Mouse (Mus musculus) heart, postnatal 25 days (tissue): Measurements from ENCODE around the gene Art3. TPM values are rescaled to one million over a fixed set of nuclear protein-coding genes. Genes with fewer than 3 reads are reported as not detected.

Experiments
- DNase-seq: peaks from one replicate; pipeline ENCODE4 v3.0.0; 2022; ENCODE audit warnings: low spot score
- intact Hi-C: fragments of 180-260 bp; cut with DNase I; formaldehyde crosslinking; loops from one replicate; pipeline ENCODE4 v1.15.1; 2025
- microRNA-seq: library from miRNA; unstranded; fragments of <30 nt; microRNA quantifications from one replicate; pipeline ENCODE4 v1.2.0, GENCODE M21; 2022
- total RNA-seq, 2 experiments: library from RNA; stranded (reverse); gene quantifications; 2 replicates each; pipeline ENCODE4 v1.2.3; 2021

The Art3 gene
- total RNA-seq, 2 experiments from 2014 or later = 689 to 788 TPM

DNA sequence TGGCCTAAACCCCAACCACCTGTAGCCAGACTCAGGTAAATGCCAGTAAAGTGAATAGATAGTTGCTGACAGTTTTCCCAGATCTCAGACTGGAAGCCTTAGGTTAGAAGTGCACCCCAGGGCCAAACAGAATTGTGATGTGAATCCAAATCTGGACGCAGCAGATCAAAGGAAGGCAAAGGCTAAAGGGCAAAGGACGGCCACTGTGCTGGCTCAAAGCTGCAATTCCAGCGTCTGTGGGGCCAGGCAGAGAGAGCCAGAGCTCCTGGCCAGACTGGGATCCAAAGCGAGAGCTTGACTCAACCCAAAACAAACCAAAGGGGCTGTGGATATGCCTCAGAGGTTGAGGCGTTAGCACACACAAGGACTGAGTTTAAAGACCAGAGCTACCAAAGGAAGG lies 127.1 kb downstream of the Art3 start:
- no peak for DNase-seq
- intact Hi-C loops = no loop called here

DNA sequence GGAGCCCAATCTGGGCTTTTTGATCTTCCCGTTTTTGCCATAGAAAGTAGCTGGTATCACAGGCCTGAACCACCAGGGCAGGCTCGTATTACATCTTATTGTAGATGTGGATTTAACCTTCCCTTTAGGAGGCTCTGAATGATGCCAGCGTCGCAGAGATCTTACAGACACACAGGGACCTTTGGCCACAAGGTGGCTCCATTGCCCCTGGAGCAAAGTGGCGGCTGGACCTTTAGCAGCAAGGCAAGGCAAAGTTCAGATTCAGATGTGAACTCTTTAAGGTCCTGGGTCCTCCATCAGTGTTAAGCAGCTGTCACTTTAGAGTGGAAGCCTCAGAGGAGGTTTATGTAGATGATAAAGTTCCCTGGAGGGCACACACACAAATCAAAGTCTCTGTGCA lies 129.7 kb downstream of the Art3 start:
- intact Hi-C loops = loop anchor here (1.0 to 5.0 kb wide), 2 partner anchors 46 to 195 kb away; partner anchors contain the start of gene Scarb2
- no peak for DNase-seq

Small RNAs within 50 kb of the gene (microRNA-seq; reads per million reads assigned to microRNA genes)
- gene Mir6415 = not detected

Other genes starting within 250 kb of the Art3 start
- gene G3bp2, start 248.1 kb upstream of the Art3 start, total RNA-seq = 10 to 100 TPM; 64.4 to 67.9 TPM
- gene Uso1, start 193.9 kb upstream of the Art3 start, total RNA-seq = 10 to 100 TPM; 38.2 to 38.3 TPM
- not detected for gene U90926, start 116.4 kb upstream of the Art3 start, total RNA-seq
- under 1 TPM in 1 of 2 experiments, not detected in 1; 0.16 TPM for gene Ppef2, start 75.5 kb upstream of the Art3 start, total RNA-seq
- 10 to 100 TPM; 12.6 to 12.9 TPM for gene Naaa, start 53.7 kb upstream of the Art3 start, total RNA-seq
- gene Sdad1, start 21.3 kb upstream of the Art3 start, total RNA-seq = 10 to 100 TPM; 11.2 to 12.3 TPM
- gene Cxcl9, start 3.7 kb upstream of the Art3 start, total RNA-seq = 1 to 10 TPM; 1.7 to 2.6 TPM
- gene Cxcl10, start 17.1 kb downstream of the Art3 start, total RNA-seq = not detected
- 10 to 100 TPM; 16.5 to 17.0 TPM for gene Nup54, start 103.4 kb downstream of the Art3 start, total RNA-seq
- gene Scarb2, start 175.0 kb downstream of the Art3 start, total RNA-seq = 10 to 100 TPM; 70.5 to 74.6 TPM
- not detected for gene Fam47e, start 223.2 kb downstream of the Art3 start, total RNA-seq